Mouse (Mus musculus) gastrocnemius, postnatal 10 days (tissue): ENCODE results near the gene Rbm8a2. TPM values are rescaled to one million over a fixed set of nuclear protein-coding genes. Genes with fewer than 3 reads are reported as not detected.

Source experiments
- total RNA-seq, 2 experiments: library from RNA; stranded (reverse); gene quantifications; 2 replicates each; pipeline ENCODE4 v1.2.3; 2021

Rbm8a2 gene
- total RNA-seq, 2 experiments from 2014 or later: 0.52 TPM; not detected in 1

Other genes starting within 250 kb of the Rbm8a2 start
- gene Exo1, start 98.5 kb downstream of the Rbm8a2 start, total RNA-seq: 1 to 10 TPM; 3.3 to 4.9 TPM
- gene Gm38100, start 58.8 kb downstream of the Rbm8a2 start, total RNA-seq: not detected